In the genomic region with DNA sequence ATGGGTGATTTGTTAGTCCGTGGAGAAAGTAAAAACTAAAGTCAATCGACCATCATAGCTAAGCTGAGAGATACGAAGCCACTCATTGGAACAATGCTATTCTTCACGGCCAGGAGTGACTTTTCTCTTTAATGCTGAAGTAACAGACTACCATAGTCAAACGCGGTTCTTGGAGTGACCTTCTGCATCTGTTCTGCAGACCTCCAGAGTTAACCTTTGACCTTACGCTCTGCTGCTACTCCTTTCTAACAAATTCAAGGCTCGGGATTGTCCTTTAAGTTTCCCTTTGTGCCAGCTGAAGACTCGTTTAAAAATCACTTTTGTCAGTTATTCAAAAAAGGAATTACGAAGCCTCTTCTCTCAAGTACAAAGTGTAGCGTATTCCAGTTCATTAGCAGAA, we compare ENCODE assay signal across 29 mouse cellular contexts.
"Had no signal": no experiment of that assay in that cellular context is flagged by ENCODE, and none has a peak within 500 bp of the region (broad histone marks: within the 10 kb centered on the region; RNA-seq: fewer than 3 reads in every experiment).

No protein-coding gene starts in this region.

- H3K4me1 ChIP-seq: heart, embryonic 10.5 days; heart, embryonic 12.5 days; hindbrain, embryonic 12.5 days; intestine, embryonic 15.5 days; kidney, embryonic 15.5 days; limb, embryonic 12.5 days; liver, embryonic 13.5 days; liver, embryonic 15.5 days had no signal

- H3K27ac ChIP-seq: gastrocnemius, adult 2 months; heart, embryonic 10.5 days; hindbrain, embryonic 12.5 days; hindbrain, embryonic 14.5 days; hindbrain, postnatal 0 days; intestine, embryonic 15.5 days; kidney, embryonic 15.5 days; kidney, postnatal 0 days; layer of hippocampus, adult 2 months; left cerebral cortex, adult 2 months; limb, embryonic 12.5 days; liver, embryonic 13.5 days; liver, embryonic 15.5 days had no signal

- H3K4me3 ChIP-seq: gastrocnemius, adult 2 months; heart, embryonic 10.5 days; heart, embryonic 12.5 days; hindbrain, embryonic 10.5 days; hindbrain, embryonic 12.5 days; intestine, embryonic 15.5 days; kidney, embryonic 15.5 days; layer of hippocampus, adult 2 months; left cerebral cortex, adult 2 months; limb, embryonic 10.5 days; limb, embryonic 12.5 days; liver, embryonic 13.5 days; liver, embryonic 15.5 days had no signal

- H3K27me3 ChIP-seq: heart, embryonic 12.5 days; hindbrain, embryonic 12.5 days; intestine, embryonic 15.5 days; kidney, embryonic 15.5 days; limb, embryonic 12.5 days; liver, embryonic 13.5 days; liver, embryonic 15.5 days had no signal

- H3K9ac ChIP-seq: heart, embryonic 12.5 days; hindbrain, embryonic 12.5 days; hindbrain, embryonic 14.5 days; intestine, embryonic 15.5 days; kidney, embryonic 15.5 days; limb, embryonic 12.5 days; liver, embryonic 13.5 days; liver, embryonic 15.5 days had no signal

- H3K9me3 ChIP-seq: heart, embryonic 10.5 days; heart, embryonic 12.5 days; hindbrain, embryonic 12.5 days; intestine, embryonic 15.5 days; kidney, embryonic 15.5 days; limb, embryonic 10.5 days; liver, embryonic 13.5 days; liver, embryonic 15.5 days had no signal

- ATAC-seq: hindbrain, postnatal 0 days; inflammation-experienced regulatory T-cells, adult 6 months; intestine, embryonic 15.5 days; intestine, postnatal 0 days had no signal

- H3K36me3 ChIP-seq: heart, embryonic 10.5 days; heart, embryonic 12.5 days; hindbrain, embryonic 10.5 days; hindbrain, embryonic 12.5 days; intestine, embryonic 15.5 days; kidney, embryonic 15.5 days; limb, embryonic 10.5 days; limb, embryonic 12.5 days; liver, embryonic 13.5 days; liver, embryonic 15.5 days had no signal

- DNase-seq: gastrocnemius, adult 2 months; gastrocnemius, postnatal 10 days; gastrocnemius, postnatal 25 days; heart, adult 18-20 months; heart, postnatal 10 days; heart, postnatal 4 days; kidney, adult 18-20 months; kidney, adult 9 months; kidney, postnatal 14 days; kidney, postnatal 36 days; liver; liver, embryonic 13.5 days had no signal

- H3K4me2 ChIP-seq: heart, embryonic 12.5 days; hindbrain, embryonic 12.5 days; hindbrain, embryonic 14.5 days; intestine, embryonic 15.5 days; kidney, embryonic 15.5 days; limb, embryonic 12.5 days; liver, embryonic 11.5 days; liver, embryonic 13.5 days; liver, embryonic 15.5 days had no signal
